Mouse (Mus musculus) lung, postnatal 36 days (tissue): ENCODE data around the gene Sdk2.
A peak's percentile ranks its signal among the peaks of the same experiment; 100 is the strongest.

Experiments used
- DNase-seq: peaks from one replicate; pipeline ENCODE4 v3.0.0; 2022; ENCODE audit warnings: mixed read lengths

Sdk2 gene

GRCm38 (mm10) chr11:114044373-114044772 lies 22.5 kb downstream of the Sdk2 start:
- no peak for DNase-seq

- DNase-seq, result no peak
Observed at GRCm38 (mm10) chr11:114043530-114043929, 23.3 kb downstream of the Sdk2 start.

GRCm38 (mm10) chr11:114040391-114041035 lies 26.3 kb downstream of the Sdk2 start:
- DNase-seq, result no peak

GRCm38 (mm10) chr11:114038036-114038435 lies 28.8 kb downstream of the Sdk2 start:
- DNase-seq, result peak; percentile 49

GRCm38 (mm10) chr11:114031491-114031890 lies 35.4 kb downstream of the Sdk2 start:
- no peak for DNase-seq

- no peak for DNase-seq
Observed at GRCm38 (mm10) chr11:114030214-114030613, 36.6 kb downstream of the Sdk2 start.

GRCm38 (mm10) chr11:114028512-114028911 lies 38.3 kb downstream of the Sdk2 start:
- DNase-seq, result peak; percentile 51

- no peak for DNase-seq
Observed at GRCm38 (mm10) chr11:114028021-114028420, 38.8 kb downstream of the Sdk2 start.

GRCm38 (mm10) chr11:114025056-114025455 lies 41.8 kb downstream of the Sdk2 start:
- DNase-seq, result no peak

- DNase-seq, result peak; percentile 9
Observed at GRCm38 (mm10) chr11:114023965-114024364, 42.9 kb downstream of the Sdk2 start.

- no peak for DNase-seq
Observed at GRCm38 (mm10) chr11:114022166-114022565, 44.7 kb downstream of the Sdk2 start.

- DNase-seq, result no peak
Observed at GRCm38 (mm10) chr11:114019087-114019486, 47.8 kb downstream of the Sdk2 start.

- no peak for DNase-seq
Observed at GRCm38 (mm10) chr11:114016889-114017392, 49.9 kb downstream of the Sdk2 start.

- DNase-seq, result no peak
Observed at GRCm38 (mm10) chr11:114016108-114016888, 50.5 kb downstream of the Sdk2 start.

- DNase-seq, result no peak
Observed at GRCm38 (mm10) chr11:114011523-114011922, 55.3 kb downstream of the Sdk2 start.

GRCm38 (mm10) chr11:114005879-114006278 lies 61.0 kb downstream of the Sdk2 start:
- no peak for DNase-seq

- no peak for DNase-seq
Observed at GRCm38 (mm10) chr11:114004651-114005050, 62.2 kb downstream of the Sdk2 start.

GRCm38 (mm10) chr11:114003195-114003594 lies 63.7 kb downstream of the Sdk2 start:
- DNase-seq, result peak; percentile 67

GRCm38 (mm10) chr11:114000051-114000450 lies 66.8 kb downstream of the Sdk2 start:
- DNase-seq, result no peak

GRCm38 (mm10) chr11:113998702-113999101 lies 68.1 kb downstream of the Sdk2 start:
- peak; percentile 10 for DNase-seq

GRCm38 (mm10) chr11:113993921-113994320 lies 72.9 kb downstream of the Sdk2 start:
- no peak for DNase-seq

- no peak for DNase-seq
Observed at GRCm38 (mm10) chr11:113992894-113993293, 74.0 kb downstream of the Sdk2 start.

- no peak for DNase-seq
Observed at GRCm38 (mm10) chr11:113991886-113992285, 75.0 kb downstream of the Sdk2 start.

GRCm38 (mm10) chr11:113990466-113990865 lies 76.4 kb downstream of the Sdk2 start:
- peak; percentile 48 for DNase-seq
